Mouse (Mus musculus): Measurements from ENCODE around the gene Eif2ak3.

- TF ChIP-seq POLR2A (IDR thresholded peaks at IDR 0.05; ENCODE audit: insufficient read depth, low read length) (no peak), CTCF (IDR thresholded peaks at IDR 0.05; ENCODE audit: low read depth, low read length) (no peak)
Measured at GRCm38 (mm10) chr6:70910285-70910684, 66.0 kb downstream of the Eif2ak3 start.
